Mouse (Mus musculus) cerebellum, adult 2 months (tissue): ENCODE results near the gene Tsc2. TPM values are rescaled to one million over a fixed set of nuclear protein-coding genes. Genes with fewer than 3 reads are reported as not detected.
A peak's percentile ranks its signal among the peaks of the same experiment; 100 is the strongest.

Experiments used
- DNase-seq, 2 experiments: peaks; one replicate each; pipeline ENCODE4 v3.0.0; 2021
- H3K27ac ChIP-seq: fragments of 200-500 bp; 2 replicates; pipeline ENCODE4 v1.5.1; 2012; ENCODE audit warnings: low read length, control low read depth, inconsistent platforms; ENCODE audit not compliant: insufficient read depth
- H3K27me3 ChIP-seq: fragments of 200-500 bp; 2 replicates; pipeline ENCODE4 v1.6.1; 2012; ENCODE audit warnings: inconsistent platforms, mild to moderate bottlenecking, low read length, moderate library complexity; ENCODE audit not compliant: control insufficient read depth, insufficient read depth
- H3K4me1 ChIP-seq: fragments of 200-500 bp; 2 replicates; pipeline ENCODE4 v1.6.1; 2011; ENCODE audit warnings: low read length; ENCODE audit not compliant: control insufficient read depth, insufficient read depth
- H3K4me3 ChIP-seq: fragments of 200-500 bp; replicated peaks from 2 replicates; pipeline ENCODE3; 2011; ENCODE audit warnings: mild to moderate bottlenecking, low read depth, low read length, control low read depth; ENCODE audit not compliant: insufficient read depth
- CTCF ChIP-seq: fragments of 200-500 bp; IDR thresholded peaks from 2 replicates; pipeline ENCODE4 v1.5.1; 2011; ENCODE audit warnings: low read depth, mild to moderate bottlenecking, control low read depth, low read length, moderate library complexity, borderline replicate concordance; ENCODE audit not compliant: insufficient read depth
- POLR2A ChIP-seq: fragments of 200-500 bp; IDR thresholded peaks from 2 replicates; pipeline ENCODE4 v1.6.1; 2011; ENCODE audit warnings: low read length, control low read depth, borderline replicate concordance; ENCODE audit not compliant: insufficient read depth
- WGBS: fragments of 180-500 bp; shearing (Covaris S2); methylation state at CpG from one replicate; pipeline ENCODE4 v1.1.7; 2018; 5-methylcytosine and 5-hydroxymethylcytosine counted together
- polyA plus RNA-seq: library from polyadenylated mRNA; depleted of rRNA; stranded (reverse); fragments of >200 nt; gene quantifications from 2 replicates; pipeline ENCODE4 v1.2.3, GENCODE M21; 2012

The Tsc2 gene
- polyA plus RNA-seq, 1 experiment, result 168 TPM

DNA sequence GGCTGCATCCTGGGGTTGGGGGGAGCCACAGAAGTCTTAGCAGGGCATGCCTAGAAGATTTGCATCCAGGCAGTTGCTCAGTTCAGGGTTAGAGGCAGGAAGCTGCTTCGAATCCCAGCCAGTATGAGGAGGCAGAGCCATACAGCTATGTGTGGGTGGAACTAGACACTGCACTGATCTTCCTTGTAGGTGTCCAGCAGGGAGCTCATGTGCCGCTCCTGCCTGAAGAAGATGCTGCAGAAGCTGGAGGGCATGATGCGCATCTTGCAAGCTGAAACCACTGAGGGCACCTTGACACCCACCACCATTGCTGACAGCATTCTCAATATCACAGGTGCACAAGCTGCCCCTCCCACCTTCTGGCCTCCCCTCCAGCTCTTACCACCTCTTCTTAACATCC is 52.9 kb downstream of the Tsc2 start:
- TF ChIP-seq POLR2A (no peak), CTCF (no peak)
- H3K4me1 ChIP-seq, result peaks cover 18% of the 10 kb centered on the region
- H3K27me3 ChIP-seq, result no peaks in the 10 kb centered on the region
- no peak for DNase-seq
- WGBS, result 72% methylated on average over 3 of the region's 3 CpGs
- no peak overlapping the region for H3K4me3 ChIP-seq
- no peak overlapping the region for H3K27ac ChIP-seq

DNA sequence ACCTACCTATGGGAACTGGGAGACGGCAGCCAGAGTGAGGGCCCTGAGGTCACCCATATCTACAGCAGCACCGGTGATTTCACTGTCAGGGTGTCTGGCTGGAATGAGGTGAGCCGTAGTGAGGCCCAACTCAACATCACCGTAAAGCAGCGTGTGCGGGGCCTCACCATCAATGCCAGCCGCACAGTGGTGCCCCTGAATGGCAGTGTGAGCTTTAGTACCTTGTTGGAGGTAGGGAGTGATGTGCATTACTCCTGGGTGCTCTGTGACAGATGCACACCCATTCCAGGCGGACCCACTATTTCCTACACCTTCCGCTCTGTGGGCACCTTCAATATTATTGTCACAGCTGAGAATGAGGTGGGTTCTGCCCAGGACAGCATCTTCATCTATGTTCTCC is 58.6 kb downstream of the Tsc2 start:
- peaks cover 25% of the 10 kb centered on the region for H3K4me1 ChIP-seq
- WGBS, result 96% methylated on average over 9 of the region's 9 CpGs
- H3K27me3 ChIP-seq, result no peaks in the 10 kb centered on the region

DNA sequence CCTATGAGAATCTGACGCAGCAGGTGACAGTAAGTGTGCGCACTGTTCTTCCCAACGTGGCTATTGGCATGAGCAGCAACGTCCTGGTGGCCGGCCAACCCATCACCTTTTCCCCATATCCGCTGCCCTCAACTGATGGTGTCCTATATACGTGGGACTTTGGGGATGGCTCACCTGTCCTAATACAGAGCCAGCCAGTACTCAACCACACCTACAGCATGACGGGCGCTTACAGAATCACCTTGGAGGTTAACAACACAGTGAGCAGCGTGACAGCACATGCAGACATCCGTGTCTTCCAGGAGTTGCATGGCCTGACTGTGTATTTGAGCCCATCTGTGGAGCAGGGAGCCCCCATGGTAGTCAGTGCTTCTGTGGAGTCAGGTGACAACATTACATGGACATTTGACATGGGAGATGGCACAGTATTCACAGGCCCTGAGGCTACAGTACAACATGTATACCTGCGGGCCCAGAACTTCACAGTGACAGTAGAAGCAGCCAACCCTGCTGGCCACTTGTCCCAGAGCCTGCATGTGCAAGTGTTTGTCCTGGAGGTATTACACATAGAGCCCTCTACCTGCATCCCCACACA is 59.7 kb downstream of the Tsc2 start:
- Histone ChIP-seq H3K27ac (no peak overlapping the region), H3K4me1 (peaks cover 25% of the 10 kb centered on the region), H3K4me3 (no peak overlapping the region), H3K27me3 (no peaks in the 10 kb centered on the region)
- no peak for DNase-seq
- 82% methylated on average over 12 of the region's 12 CpGs for WGBS
- TF ChIP-seq POLR2A (no peak), CTCF (no peak)

More for the DNA sequence above, 58.6 kb downstream of the Tsc2 start:
- no peak for TF ChIP-seq POLR2A
- no peak for TF ChIP-seq CTCF
- Histone ChIP-seq H3K4me3 (no peak overlapping the region), H3K27ac (no peak overlapping the region)
- no peak for DNase-seq

- WGBS, result 23% methylated on average over 4 of the region's 4 CpGs
These were observed 62.6 kb downstream of the Tsc2 start for GRCm38 (mm10) chr17:24569837-24570236.

GRCm38 (mm10) chr17:24567034-24567779 is 65.2 kb downstream of the Tsc2 start:
- TF ChIP-seq CTCF, result no peak
- no peak for TF ChIP-seq POLR2A
- no peak for DNase-seq
- Histone ChIP-seq H3K4me3 (no peak overlapping the region), H3K4me1 (peaks cover 41% of the 10 kb centered on the region), H3K27ac (no peak overlapping the region), H3K27me3 (no peaks in the 10 kb centered on the region)
- WGBS, result 23% methylated on average over 8 of the region's 8 CpGs

More at GRCm38 (mm10) chr17:24569837-24570236, 62.6 kb downstream of the Tsc2 start:
- Histone ChIP-seq H3K27ac (peak overlapping the region; percentile 32), H3K4me1 (peaks cover 44% of the 10 kb centered on the region), H3K4me3 (no peak overlapping the region), H3K27me3 (no peaks in the 10 kb centered on the region)
- TF ChIP-seq POLR2A (no peak), CTCF (no peak)
- DNase-seq, result peak in 1 of 2 experiments; percentile 57

- TF ChIP-seq POLR2A, result no peak
- no peak for TF ChIP-seq CTCF
These were observed 66.6 kb downstream of the Tsc2 start for GRCm38 (mm10) chr17:24565792-24566191.

GRCm38 (mm10) chr17:24565092-24565491 is 67.3 kb downstream of the Tsc2 start:
- TF ChIP-seq CTCF (no peak), POLR2A (no peak)
- Histone ChIP-seq H3K27ac (no peak overlapping the region), H3K4me3 (no peak overlapping the region), H3K4me1 (peaks cover 50% of the 10 kb centered on the region), H3K27me3 (no peaks in the 10 kb centered on the region)
- WGBS, result 64% methylated on average over 3 of the region's 3 CpGs
- DNase-seq, result no peak

More at GRCm38 (mm10) chr17:24565792-24566191, 66.6 kb downstream of the Tsc2 start:
- Histone ChIP-seq H3K4me3 (no peak overlapping the region), H3K27ac (no peak overlapping the region), H3K27me3 (no peaks in the 10 kb centered on the region), H3K4me1 (peaks cover 46% of the 10 kb centered on the region)
- 53% methylated on average over 3 of the region's 3 CpGs for WGBS
- DNase-seq, result no peak

DNA sequence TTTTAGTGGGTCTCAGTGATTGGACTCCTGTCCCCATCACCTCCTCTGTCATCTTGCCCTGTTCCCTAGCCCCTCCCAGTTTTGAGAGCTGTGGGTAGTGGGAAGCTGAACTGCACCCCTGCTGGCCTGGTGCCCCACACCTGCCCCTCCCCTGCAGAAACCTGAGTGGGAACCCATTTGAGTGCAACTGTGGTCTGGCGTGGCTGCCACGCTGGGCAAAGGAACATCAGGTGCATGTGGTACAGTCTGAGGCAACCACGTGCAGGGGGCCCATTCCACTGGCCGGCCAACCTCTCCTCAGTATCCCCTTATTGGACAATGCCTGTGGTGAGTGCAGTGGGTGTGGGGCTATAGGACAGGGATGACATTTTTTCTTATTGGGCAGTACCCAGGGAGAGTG is 68.0 kb downstream of the Tsc2 start:
- Histone ChIP-seq H3K4me1 (peaks cover 45% of the 10 kb centered on the region), H3K4me3 (no peak overlapping the region), H3K27me3 (no peaks in the 10 kb centered on the region), H3K27ac (no peak overlapping the region)
- no peak for TF ChIP-seq POLR2A
- TF ChIP-seq CTCF, result no peak
- WGBS, result 51% methylated on average over 4 of the region's 4 CpGs
- DNase-seq, result no peak
